Mouse (Mus musculus) bone marrow macrophage, adult 2 months (primary cell): ENCODE results near the gene Sptbn1. TPM values are rescaled to one million over a fixed set of nuclear protein-coding genes. Genes with fewer than 3 reads are reported as not detected.

ENCODE experiments used
- H3K27ac ChIP-seq: 2 replicates; pipeline ENCODE4 v1.5.1; 2012; ENCODE audit warnings: low read depth, low read length; ENCODE audit not compliant: insufficient read depth
- H3K4me1 ChIP-seq: 2 replicates; pipeline ENCODE4 v1.6.1; 2012; ENCODE audit warnings: low read length; ENCODE audit not compliant: control insufficient read depth, insufficient read depth
- H3K4me3 ChIP-seq: 2 replicates; pipeline ENCODE4 v1.5.1; 2012; ENCODE audit warnings: mild to moderate bottlenecking, low read length, moderate library complexity; ENCODE audit not compliant: insufficient read depth
- CTCF ChIP-seq: IDR thresholded peaks from 2 replicates; pipeline ENCODE4 v1.5.1; 2012; ENCODE audit warnings: low read depth, mild to moderate bottlenecking, low read length, moderate library complexity
- POLR2A ChIP-seq: IDR thresholded peaks from 2 replicates; pipeline ENCODE4 v1.6.1; 2012; ENCODE audit warnings: mild to moderate bottlenecking, low read depth, low read length, borderline replicate concordance
- polyA plus RNA-seq: library from polyadenylated mRNA; stranded (reverse); fragments of >200 nt; gene quantifications from 2 replicates; pipeline ENCODE4 v1.2.4, GENCODE M21; 2012; ENCODE audit not compliant: missing spikeins, insufficient read depth, insufficient read length

Sptbn1 gene
- polyA plus RNA-seq, 1 experiment, result 36.3 TPM

- no peak overlapping the region for H3K27ac ChIP-seq
- TF ChIP-seq CTCF, result no peak
- TF ChIP-seq POLR2A, result no peak
- H3K4me3 ChIP-seq, result no peak overlapping the region
- H3K4me1 ChIP-seq, result no peaks in the 10 kb centered on the region
Observed at GRCm38 (mm10) chr11:30161173-30161650, 106.8 kb downstream of the Sptbn1 start.

DNA sequence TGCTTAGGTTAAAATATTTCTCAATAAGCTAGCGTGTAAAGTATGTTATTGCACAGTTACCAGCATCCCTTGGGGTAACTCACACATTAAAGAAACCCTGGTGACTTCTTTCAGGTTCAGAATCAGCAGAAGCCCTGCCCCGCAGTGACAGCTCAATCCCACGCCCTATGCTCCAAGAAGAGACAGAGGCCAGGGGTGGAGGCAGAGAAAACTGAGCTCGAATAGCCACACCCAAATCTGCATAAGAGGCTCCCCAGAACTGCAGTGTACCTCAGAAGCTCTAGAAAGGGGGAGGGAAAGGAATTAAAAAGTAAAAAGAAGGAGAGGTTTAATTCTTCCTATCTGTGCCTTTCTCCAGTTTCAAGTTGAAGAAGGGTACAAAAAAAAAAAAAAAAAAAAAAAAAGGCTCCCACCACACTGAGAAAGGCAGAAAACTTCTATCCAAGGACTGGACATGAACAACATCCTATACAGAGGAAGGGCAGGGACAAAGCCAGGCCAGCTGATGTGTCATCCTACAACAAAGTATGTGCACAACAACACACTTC lies 107.3 kb downstream of the Sptbn1 start:
- H3K27ac ChIP-seq, result no peak overlapping the region
- H3K4me1 ChIP-seq, result no peaks in the 10 kb centered on the region
- no peak for TF ChIP-seq POLR2A
- no peak for TF ChIP-seq CTCF
- H3K4me3 ChIP-seq, result no peak overlapping the region

- H3K4me1 ChIP-seq, result no peaks in the 10 kb centered on the region
- no peak overlapping the region for H3K4me3 ChIP-seq
- TF ChIP-seq CTCF (no peak), POLR2A (no peak)
- H3K27ac ChIP-seq, result no peak overlapping the region
Observed at GRCm38 (mm10) chr11:30159545-30160255, 108.3 kb downstream of the Sptbn1 start.

GRCm38 (mm10) chr11:30158028-30158700 lies 109.8 kb downstream of the Sptbn1 start:
- Histone ChIP-seq H3K27ac (no peak overlapping the region), H3K4me1 (no peaks in the 10 kb centered on the region), H3K4me3 (no peak overlapping the region)
- TF ChIP-seq POLR2A, result no peak
- no peak for TF ChIP-seq CTCF

DNA sequence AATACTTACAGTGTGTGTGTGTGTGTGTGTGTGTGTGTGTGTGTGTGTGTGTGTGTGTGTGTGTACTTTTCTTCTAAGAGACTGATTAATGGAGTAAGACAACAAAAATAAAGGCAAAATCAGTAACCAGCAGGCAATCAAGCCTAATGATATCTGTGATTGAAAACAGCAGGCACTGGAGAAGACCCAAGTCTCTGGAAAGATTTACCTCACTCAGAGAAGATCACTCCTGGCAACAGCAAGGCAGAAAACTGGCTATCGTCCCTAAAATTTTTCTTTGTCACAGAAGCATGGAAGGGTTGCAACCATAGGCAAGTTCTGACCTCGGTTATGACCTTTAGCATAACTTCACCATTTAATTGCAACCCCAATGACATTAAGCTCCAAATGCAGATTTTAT lies 112.1 kb downstream of the Sptbn1 start:
- TF ChIP-seq POLR2A (no peak), CTCF (no peak)
- Histone ChIP-seq H3K4me3 (no peak overlapping the region), H3K4me1 (no peaks in the 10 kb centered on the region), H3K27ac (no peak overlapping the region)

DNA sequence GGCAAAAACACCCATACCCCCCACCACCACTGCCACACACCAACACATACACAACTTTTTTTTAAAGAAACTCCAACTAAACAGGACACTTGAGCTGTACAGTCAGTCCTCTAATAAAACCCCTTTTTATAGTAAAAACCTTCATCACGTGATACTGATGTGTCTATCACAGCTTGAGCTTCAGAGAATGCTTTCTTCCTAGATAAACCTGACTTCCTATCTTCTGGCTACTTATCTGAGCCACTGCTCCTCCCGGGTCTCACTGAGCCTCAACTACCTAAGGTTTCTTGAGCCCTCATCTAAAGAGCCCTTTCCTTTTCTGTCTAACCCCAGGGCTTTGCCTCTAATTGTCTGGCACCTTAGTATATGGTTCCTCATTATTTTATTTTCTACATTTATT lies 113.0 kb downstream of the Sptbn1 start:
- Histone ChIP-seq H3K4me1 (no peaks in the 10 kb centered on the region), H3K27ac (no peak overlapping the region), H3K4me3 (no peak overlapping the region)
- TF ChIP-seq CTCF (no peak), POLR2A (no peak)

GRCm38 (mm10) chr11:30148888-30149287 lies 119.1 kb downstream of the Sptbn1 start:
- TF ChIP-seq CTCF, result no peak
- TF ChIP-seq POLR2A, result no peak
- H3K27ac ChIP-seq, result no peak overlapping the region
- H3K4me3 ChIP-seq, result no peak overlapping the region
- peaks cover 2% of the 10 kb centered on the region for H3K4me1 ChIP-seq

DNA sequence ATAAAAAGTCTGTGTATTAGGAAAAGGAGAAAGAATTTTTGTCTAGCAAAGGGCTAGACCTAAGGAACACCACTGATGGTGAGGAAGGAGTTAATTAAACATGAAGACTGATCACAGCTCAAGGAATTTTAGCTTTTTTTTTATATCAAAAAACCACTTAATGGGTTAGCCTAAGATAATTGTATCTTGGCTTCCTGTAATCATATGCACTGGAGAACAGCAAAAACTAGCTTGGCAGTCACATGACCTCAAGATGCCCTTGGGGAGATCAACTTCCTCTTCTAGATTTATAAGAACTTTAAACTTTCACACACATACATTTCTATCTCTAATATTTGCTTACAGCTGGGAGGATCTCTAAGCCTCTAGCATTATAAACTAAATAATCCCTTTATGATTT lies 119.6 kb downstream of the Sptbn1 start:
- no peak for TF ChIP-seq CTCF
- TF ChIP-seq POLR2A, result no peak
- no peak overlapping the region for H3K27ac ChIP-seq
- no peak overlapping the region for H3K4me3 ChIP-seq

GRCm38 (mm10) chr11:30147882-30148281 lies 120.1 kb downstream of the Sptbn1 start:
- Histone ChIP-seq H3K4me3 (no peak overlapping the region), H3K4me1 (peaks cover 2% of the 10 kb centered on the region), H3K27ac (no peak overlapping the region)
- TF ChIP-seq POLR2A, result no peak
- TF ChIP-seq CTCF, result no peak

More for the DNA sequence above, 119.6 kb downstream of the Sptbn1 start:
- H3K4me1 ChIP-seq, result peaks cover 2% of the 10 kb centered on the region

GRCm38 (mm10) chr11:30143090-30143489 lies 124.9 kb downstream of the Sptbn1 start:
- Histone ChIP-seq H3K4me3 (no peak overlapping the region), H3K4me1 (0 out of 2 replicates have a peak, but pooled peaks cover 1% of the 10 kb centered on the region), H3K27ac (no peak overlapping the region)
- no peak for TF ChIP-seq POLR2A
